Mouse (Mus musculus): Measurements from ENCODE around the gene Ccdc7a. TPM values are rescaled to one million over a fixed set of nuclear protein-coding genes. Genes with fewer than 3 reads are reported as not detected.

Ccdc7a gene
- polyA plus RNA-seq, 1 experiment: not detected

GRCm38 (mm10) chr8:128716184-128716583 lies 349.1 kb downstream of the Ccdc7a start:
- H3K27me3 ChIP-seq (replicated peaks; ENCODE audit: control insufficient read depth, insufficient read depth, low read length): no peaks in the 10 kb centered on the region
- peaks cover 9% of the 10 kb centered on the region for H3K36me3 ChIP-seq (ENCODE audit: control insufficient read depth, insufficient read depth, low read length)
- no peak overlapping the region for H3K4me3 ChIP-seq (ENCODE audit: insufficient read depth, low read depth, low read length)
- TF ChIP-seq CTCF (conservative IDR thresholded peaks at IDR 0.05; ENCODE audit: insufficient read depth, insufficient read length, low read depth, low read length): no peak
- TF ChIP-seq POLR2A (IDR thresholded peaks at IDR 0.05; ENCODE audit: low read depth, low read length): no peak
- DNase-seq: no peak
- no peaks in the 10 kb centered on the region for H3K4me1 ChIP-seq (ENCODE audit: control insufficient read depth, insufficient read depth, low read length)
- no peak overlapping the region for H3K27ac ChIP-seq (ENCODE audit: insufficient read depth, low read depth, low read length)

DNA sequence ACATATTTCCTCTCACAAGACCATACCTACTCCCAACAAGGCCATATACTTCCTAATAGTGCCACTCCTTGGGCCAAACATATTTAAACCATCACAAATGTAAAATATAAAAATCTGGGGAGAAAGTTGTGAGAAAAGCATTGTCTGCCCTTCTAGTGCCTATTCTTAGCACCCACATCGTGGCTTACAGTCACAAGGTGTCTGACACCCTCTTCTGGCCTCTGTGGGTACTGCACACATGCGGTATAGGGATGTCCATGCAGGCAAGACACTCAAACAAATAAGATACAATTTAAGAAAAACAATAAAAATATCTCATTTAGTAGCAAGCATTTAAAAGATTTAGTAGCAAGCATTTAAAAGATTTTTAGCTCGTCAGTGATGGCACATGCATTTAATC lies 356.1 kb downstream of the Ccdc7a start:
- Histone ChIP-seq H3K36me3 (ENCODE audit: control insufficient read depth, insufficient read depth, low read length) (peaks cover 4% of the 10 kb centered on the region), H3K27ac (ENCODE audit: insufficient read depth, low read depth, low read length) (no peak overlapping the region), H3K4me1 (ENCODE audit: control insufficient read depth, insufficient read depth, low read length) (no peaks in the 10 kb centered on the region), H3K27me3 (replicated peaks; ENCODE audit: control insufficient read depth, insufficient read depth, low read length) (no peaks in the 10 kb centered on the region), H3K4me3 (ENCODE audit: insufficient read depth, low read depth, low read length) (no peak overlapping the region)
- TF ChIP-seq POLR2A (IDR thresholded peaks at IDR 0.05; ENCODE audit: low read depth, low read length): no peak
- peak; percentile 90 for TF ChIP-seq CTCF (conservative IDR thresholded peaks at IDR 0.05; ENCODE audit: insufficient read depth, insufficient read length, low read depth, low read length)
- WGBS: 46% methylated on average over 3 of the region's 3 CpGs
- DNase-seq: peak; percentile 88

- no peaks in the 10 kb centered on the region for H3K27me3 ChIP-seq (replicated peaks; ENCODE audit: control insufficient read depth, insufficient read depth, low read length)
- WGBS: 81% methylated on average over 2 of the region's 2 CpGs
- no peak for TF ChIP-seq CTCF (conservative IDR thresholded peaks at IDR 0.05; ENCODE audit: insufficient read depth, insufficient read length, low read depth, low read length)
- TF ChIP-seq POLR2A (IDR thresholded peaks at IDR 0.05; ENCODE audit: low read depth, low read length): no peak
These were observed 360.5 kb downstream of the Ccdc7a start for GRCm38 (mm10) chr8:128704836-128705235.

DNA sequence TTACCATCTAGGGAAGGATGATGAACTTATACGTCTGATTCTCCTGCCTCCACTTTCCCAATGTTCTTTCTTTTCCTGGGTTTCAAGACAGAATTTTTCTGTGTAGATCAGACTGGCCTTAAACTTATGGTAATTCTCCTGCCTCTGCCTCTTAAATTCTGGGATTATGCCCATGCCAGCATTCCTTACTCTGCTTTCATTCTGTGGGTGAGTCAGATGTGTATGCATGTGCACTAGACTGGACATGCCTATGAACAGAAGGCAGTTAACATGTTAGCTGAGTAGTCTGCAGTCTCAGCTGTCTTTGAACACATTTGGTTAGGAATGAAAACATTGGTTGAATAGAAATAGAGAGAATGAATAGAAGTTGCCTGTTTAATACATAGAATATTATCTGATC lies 360.9 kb downstream of the Ccdc7a start:
- H3K4me1 ChIP-seq (ENCODE audit: control insufficient read depth, insufficient read depth, low read length): no peaks in the 10 kb centered on the region; the same call in 1 of the 2 replicates
- 76% methylated on average over 1 of the region's 1 CpGs for WGBS
- DNase-seq: no peak
- H3K27ac ChIP-seq (ENCODE audit: insufficient read depth, low read depth, low read length): no peak overlapping the region
- H3K36me3 ChIP-seq (ENCODE audit: control insufficient read depth, insufficient read depth, low read length): no peaks in the 10 kb centered on the region
- no peaks in the 10 kb centered on the region for H3K27me3 ChIP-seq (replicated peaks; ENCODE audit: control insufficient read depth, insufficient read depth, low read length)
- no peak overlapping the region for H3K4me3 ChIP-seq (ENCODE audit: insufficient read depth, low read depth, low read length)
- no peak for TF ChIP-seq CTCF (conservative IDR thresholded peaks at IDR 0.05; ENCODE audit: insufficient read depth, insufficient read length, low read depth, low read length)
- no peak for TF ChIP-seq POLR2A (IDR thresholded peaks at IDR 0.05; ENCODE audit: low read depth, low read length)

More at GRCm38 (mm10) chr8:128704836-128705235, 360.5 kb downstream of the Ccdc7a start:
- Histone ChIP-seq H3K4me1 (ENCODE audit: control insufficient read depth, insufficient read depth, low read length) (no peaks in the 10 kb centered on the region; the same call in 1 of the 2 replicates), H3K27ac (ENCODE audit: insufficient read depth, low read depth, low read length) (no peak overlapping the region), H3K36me3 (ENCODE audit: control insufficient read depth, insufficient read depth, low read length) (no peaks in the 10 kb centered on the region), H3K4me3 (ENCODE audit: insufficient read depth, low read depth, low read length) (no peak overlapping the region)
- no peak for DNase-seq

DNA sequence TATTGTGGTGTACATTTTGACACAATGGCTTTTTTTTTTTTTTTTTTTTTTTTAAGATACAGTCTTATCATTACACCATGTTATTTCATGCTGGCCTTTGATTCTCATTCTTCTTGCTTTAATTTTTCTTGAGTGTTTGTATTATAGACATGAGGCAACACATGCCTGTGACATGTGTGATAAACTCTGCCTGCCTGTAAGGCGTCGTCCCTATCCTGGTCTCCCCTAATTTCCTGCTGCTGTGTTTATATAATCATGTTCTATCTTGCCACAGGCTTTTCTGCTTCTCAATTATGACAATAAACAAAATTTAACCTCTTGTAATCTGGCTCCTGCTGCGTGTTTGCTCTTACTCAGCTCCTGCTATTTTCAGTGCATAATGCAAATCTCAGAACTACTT lies 367.4 kb downstream of the Ccdc7a start:
- H3K36me3 ChIP-seq (ENCODE audit: control insufficient read depth, insufficient read depth, low read length): no peaks in the 10 kb centered on the region
- H3K4me1 ChIP-seq (ENCODE audit: control insufficient read depth, insufficient read depth, low read length): peaks cover 3% of the 10 kb centered on the region; the same call in 1 of the 2 replicates
- no peaks in the 10 kb centered on the region for H3K27me3 ChIP-seq (replicated peaks; ENCODE audit: control insufficient read depth, insufficient read depth, low read length)
- no peak for DNase-seq
- H3K4me3 ChIP-seq (ENCODE audit: insufficient read depth, low read depth, low read length): no peak overlapping the region
- 77% methylated on average over 3 of the region's 3 CpGs for WGBS
- TF ChIP-seq CTCF (conservative IDR thresholded peaks at IDR 0.05; ENCODE audit: insufficient read depth, insufficient read length, low read depth, low read length) (no peak), POLR2A (IDR thresholded peaks at IDR 0.05; ENCODE audit: low read depth, low read length) (no peak)
- H3K27ac ChIP-seq (ENCODE audit: insufficient read depth, low read depth, low read length): no peak overlapping the region

DNA sequence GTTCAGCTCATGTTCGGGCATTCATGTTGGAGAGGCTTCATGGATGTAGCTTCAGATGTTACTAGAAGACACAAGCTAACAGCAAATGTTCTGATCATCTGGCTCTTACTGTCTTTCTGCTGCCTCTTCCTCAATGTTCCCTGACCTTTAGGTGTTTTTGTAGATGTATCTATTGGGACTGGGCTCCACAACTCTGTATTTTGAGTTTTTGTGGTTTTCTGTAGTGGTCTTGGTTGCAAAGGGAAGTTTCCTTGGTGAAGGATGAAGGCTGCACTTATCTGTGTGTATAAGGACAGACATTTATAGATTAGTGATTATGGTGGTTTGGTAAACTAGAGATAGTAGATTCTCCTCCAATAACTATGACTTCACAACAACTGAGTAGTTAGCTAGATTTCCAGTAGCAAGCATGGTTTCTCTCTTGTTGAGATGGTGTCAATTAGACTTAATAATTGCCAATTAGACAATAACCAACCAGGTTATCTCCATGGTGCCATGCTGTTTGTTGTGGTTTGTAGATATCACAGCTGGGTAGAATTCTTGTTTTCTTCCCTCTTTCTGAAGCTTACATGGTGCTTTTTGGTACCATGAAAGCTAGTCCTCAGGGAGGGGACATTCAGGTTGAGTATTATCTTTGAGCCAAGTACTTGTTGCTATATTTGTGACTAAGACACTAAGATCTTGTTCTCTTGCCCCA lies 368.5 kb downstream of the Ccdc7a start:
- Histone ChIP-seq H3K27ac (ENCODE audit: insufficient read depth, low read depth, low read length) (no peak overlapping the region), H3K27me3 (replicated peaks; ENCODE audit: control insufficient read depth, insufficient read depth, low read length) (no peaks in the 10 kb centered on the region), H3K4me1 (ENCODE audit: control insufficient read depth, insufficient read depth, low read length) (peaks cover 3% of the 10 kb centered on the region; the same call in 1 of the 2 replicates), H3K36me3 (ENCODE audit: control insufficient read depth, insufficient read depth, low read length) (no peaks in the 10 kb centered on the region), H3K4me3 (ENCODE audit: insufficient read depth, low read depth, low read length) (no peak overlapping the region)
- no peak for DNase-seq
- 97% methylated on average over 1 of the region's 1 CpGs for WGBS
- no peak for TF ChIP-seq POLR2A (IDR thresholded peaks at IDR 0.05; ENCODE audit: low read depth, low read length)
- TF ChIP-seq CTCF (conservative IDR thresholded peaks at IDR 0.05; ENCODE audit: insufficient read depth, insufficient read length, low read depth, low read length): no peak

GRCm38 (mm10) chr8:128690056-128690455 lies 375.3 kb downstream of the Ccdc7a start:
- Histone ChIP-seq H3K36me3 (ENCODE audit: control insufficient read depth, insufficient read depth, low read length) (no peaks in the 10 kb centered on the region), H3K4me3 (ENCODE audit: insufficient read depth, low read depth, low read length) (no peak overlapping the region), H3K4me1 (ENCODE audit: control insufficient read depth, insufficient read depth, low read length) (peaks cover 3% of the 10 kb centered on the region; the same call in 1 of the 2 replicates), H3K27ac (ENCODE audit: insufficient read depth, low read depth, low read length) (no peak overlapping the region), H3K27me3 (replicated peaks; ENCODE audit: control insufficient read depth, insufficient read depth, low read length) (no peaks in the 10 kb centered on the region)
- no peak for DNase-seq
- TF ChIP-seq CTCF (conservative IDR thresholded peaks at IDR 0.05; ENCODE audit: insufficient read depth, insufficient read length, low read depth, low read length) (no peak), POLR2A (IDR thresholded peaks at IDR 0.05; ENCODE audit: low read depth, low read length) (no peak)
- 51% methylated on average over 1 of the region's 1 CpGs for WGBS
